Mouse (Mus musculus) neutrophil, adult 5-6 weeks (primary cell): ENCODE measurements around the gene Mageh1. TPM values are rescaled to one million over a fixed set of nuclear protein-coding genes. Genes with fewer than 3 reads are reported as not detected.
A peak's percentile ranks its signal among the peaks of the same experiment; 100 is the strongest.
"Not testable (repeated sequence)": the region's sequence is repeated elsewhere in the genome, so short reads cannot be mapped to it uniquely, and the experiment has no call there.

ENCODE experiments used
- ATAC-seq: fragments of 151-379, 151-347 bp; 2 replicates; pipeline ENCODE4 v1.8.0; 2017; ENCODE audit warnings: mild to moderate bottlenecking, moderate TSS enrichment; ENCODE audit not compliant: insufficient number of reproducible peaks, poor library complexity, low FRiP score, severe bottlenecking; ENCODE audit errors: extremely low read depth
- total RNA-seq: library from RNA; stranded (forward); fragments of 200-1000 nt; gene quantifications from 2 replicates; pipeline ENCODE4 v1.2.3, GENCODE M21; 2017

Gene Mageh1
- not detected in 2 replicates for total RNA-seq

DNA sequence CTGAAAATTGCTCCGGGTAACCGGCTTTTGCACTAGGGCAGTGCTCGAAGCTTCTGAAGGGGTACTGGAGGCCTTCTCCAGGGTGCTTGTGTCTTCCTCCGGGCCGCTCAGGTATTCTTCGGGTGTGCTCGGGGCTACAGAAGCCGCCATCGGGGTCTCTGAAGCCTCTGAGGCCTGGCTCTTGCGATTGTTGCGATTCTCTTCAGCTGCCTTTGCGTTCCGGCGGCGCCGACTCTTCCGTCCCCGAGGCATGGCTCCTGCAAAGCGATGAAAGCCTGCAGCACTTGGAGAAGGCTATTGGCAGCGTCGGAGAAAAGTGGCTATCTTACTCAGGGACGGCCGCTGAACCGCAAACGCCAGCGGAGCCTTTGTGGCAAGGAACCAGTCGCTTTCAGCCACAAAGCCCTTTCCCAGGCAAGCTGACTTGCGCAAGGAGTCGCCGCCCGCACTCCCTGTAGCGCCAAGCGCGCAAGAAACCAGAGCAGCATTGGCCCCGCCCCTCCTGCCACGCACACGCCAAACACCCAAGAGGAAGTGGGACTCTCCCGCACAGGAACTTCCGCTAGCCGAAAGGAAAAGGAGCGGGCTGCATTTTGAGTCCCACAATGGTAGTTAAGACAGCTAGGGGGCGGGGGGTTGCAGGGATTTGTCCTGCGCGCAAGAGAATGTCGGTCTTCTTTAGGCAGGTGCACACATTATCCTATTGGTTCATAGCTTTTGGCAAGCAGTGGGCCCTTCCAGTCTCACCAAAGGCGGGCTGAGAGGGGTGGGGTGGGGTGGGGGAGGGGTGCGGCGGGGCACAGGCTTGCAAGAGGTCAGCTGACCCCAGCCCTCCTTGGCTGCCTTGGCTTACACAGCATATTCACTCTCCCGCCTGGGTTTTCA lies at the start of gene Mageh1:
Mageh1 (minus strand) TSS at position 489 of the 885 bp plus-strand sequence.
- ATAC-seq = peak; percentile 19; the same call in 1 of the 2 replicates

- ATAC-seq = peak; percentile 9; the same call in 1 of the 2 replicates
Measured at GRCm38 (mm10) chrX:153037972-153038744, 783 bp upstream of the Mageh1 start.

DNA sequence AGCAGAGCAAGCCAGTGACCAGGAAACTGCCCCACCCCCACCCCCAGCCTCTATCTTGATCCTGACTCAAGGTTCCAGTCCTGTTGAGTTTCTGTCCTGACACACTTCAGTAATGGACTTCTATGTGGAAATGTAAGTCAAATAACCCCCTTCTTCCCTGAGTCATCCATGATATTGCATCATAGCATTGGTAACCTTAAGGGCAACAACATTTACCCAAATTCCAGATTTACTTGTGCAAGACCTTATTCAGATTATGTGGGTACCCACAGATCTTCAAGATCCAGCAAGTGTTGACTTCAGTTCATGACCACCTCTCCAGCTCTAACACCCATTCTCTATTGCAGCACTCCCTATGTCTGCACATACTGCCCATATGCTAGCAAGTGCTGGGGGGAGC lies 5.8 kb downstream of the Mageh1 start:
- ATAC-seq = not testable (repeated sequence)

DNA sequence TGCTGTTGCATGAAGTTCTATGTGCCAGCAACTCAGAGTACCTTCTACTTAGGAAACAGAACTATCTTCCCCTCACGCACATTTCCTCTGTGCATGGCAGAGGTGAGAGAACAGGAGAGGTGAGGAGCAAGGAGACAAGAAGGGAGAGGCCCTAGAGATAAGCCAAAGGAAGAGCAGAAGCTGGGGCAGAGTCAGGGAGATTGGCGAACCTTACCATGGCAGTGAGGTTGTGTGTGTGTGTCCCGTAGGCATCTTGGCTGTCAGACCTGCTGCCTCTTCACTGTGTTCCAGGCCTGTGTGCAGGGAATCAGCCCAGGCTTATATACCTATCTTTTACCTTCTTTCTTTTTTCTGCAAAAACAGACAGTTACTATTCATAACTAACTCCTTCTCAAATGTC lies 11.7 kb downstream of the Mageh1 start:
- ATAC-seq = not testable (repeated sequence)

DNA sequence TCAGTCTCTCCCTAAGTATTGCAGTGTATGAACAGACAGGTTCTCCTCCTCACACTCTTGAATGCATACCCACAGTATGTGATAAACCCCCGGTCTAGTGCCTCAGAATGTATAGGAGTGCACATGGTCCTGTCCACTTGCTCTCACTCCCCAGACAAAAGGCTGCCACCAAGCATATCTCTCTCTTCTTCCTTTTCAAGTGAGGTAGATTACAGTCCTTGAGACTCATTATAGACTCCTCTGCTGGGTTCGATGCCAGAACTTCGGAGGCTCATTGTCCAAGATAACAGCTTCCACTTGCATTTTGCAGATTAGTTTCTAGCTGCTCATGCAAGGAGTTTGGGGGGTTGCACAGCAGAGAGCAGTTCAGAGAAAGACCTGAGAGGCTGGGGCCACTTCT lies 12.1 kb downstream of the Mageh1 start:
- not testable (repeated sequence) for ATAC-seq

GRCm38 (mm10) chrX:153007685-153008047 lies 29.7 kb downstream of the Mageh1 start:
- ATAC-seq = no peak

- ATAC-seq = no peak
Measured at GRCm38 (mm10) chrX:153007021-153007684, 30.2 kb downstream of the Mageh1 start.

DNA sequence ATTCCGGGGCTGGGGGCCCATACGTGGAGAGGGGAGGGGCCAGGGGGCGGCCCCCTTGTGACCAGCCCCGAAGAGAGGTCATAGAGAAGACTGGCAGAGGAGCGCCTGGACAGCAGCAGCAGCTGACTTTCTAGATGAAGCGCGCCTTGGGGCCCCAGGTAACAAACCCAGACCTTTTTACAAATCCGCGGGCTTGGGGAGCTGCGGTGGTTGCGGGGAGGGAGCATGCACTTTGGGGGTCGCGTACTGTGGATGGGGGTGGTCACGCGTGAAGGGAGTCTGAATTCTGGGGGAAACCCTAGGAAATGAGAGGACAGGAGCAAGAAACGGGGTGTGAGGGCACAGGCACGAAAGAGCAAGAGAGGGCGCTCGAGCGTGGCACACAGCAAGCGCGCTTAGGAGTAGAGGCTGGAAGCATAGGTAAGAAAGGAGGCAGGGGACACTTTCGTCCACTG lies 31.0 kb downstream of the Mageh1 start, which contains the start of gene Usp51:
Usp51 (plus strand) TSS at position 83 of the 455 bp plus-strand sequence.
- ATAC-seq = 0 out of 2 replicates have a peak, but pooled peaks have one; percentile 13

GRCm38 (mm10) chrX:152996105-152996504 lies 41.3 kb downstream of the Mageh1 start:
- ATAC-seq = not testable (repeated sequence)

DNA sequence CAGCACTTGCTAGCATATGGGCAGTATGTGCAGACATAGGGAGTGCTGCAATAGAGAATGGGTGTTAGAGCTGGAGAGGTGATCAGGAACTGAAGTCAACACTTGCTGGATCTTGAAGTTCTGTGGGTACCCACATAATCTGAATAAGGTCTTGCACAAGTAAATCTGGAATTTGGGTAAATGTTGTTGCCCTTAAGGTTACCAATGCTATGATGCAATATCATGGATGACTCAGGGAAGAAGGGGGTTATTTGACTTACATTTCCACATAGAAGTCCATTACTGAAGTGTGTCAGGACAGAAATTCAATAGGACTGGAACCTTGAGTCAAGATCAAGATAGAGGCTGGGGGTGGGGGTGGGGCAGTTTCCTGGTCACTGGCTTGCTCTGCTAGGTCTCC lies 47.5 kb downstream of the Mageh1 start:
- ATAC-seq = not testable (repeated sequence)

Other genes starting within 250 kb of the Mageh1 start
- gene Usp51, start 31.1 kb downstream of the Mageh1 start, total RNA-seq = not detected in 2 replicates
- not detected in 2 replicates for gene Foxr2, start 81.2 kb upstream of the Mageh1 start, total RNA-seq
- gene Rragb, start 102.4 kb upstream of the Mageh1 start, total RNA-seq = 7.0 and 10.5 TPM in 2 replicates
- 1.6 and 2.1 TPM in 2 replicates for gene Klf8, start 199.9 kb upstream of the Mageh1 start, total RNA-seq